ENCODE assay signal across 25 mouse cellular contexts in genomic region chr13:4048719-4049118, GRCm38 (mm10). TPM values are rescaled to one million over a fixed set of nuclear protein-coding genes. Genes with fewer than 3 reads are reported as not detected.
A peak's percentile ranks its signal among the peaks of the same experiment; 100 is the strongest.
DNase-seq lines count a peak whose midpoint lies in the region; ATAC-seq and TF ChIP-seq lines count a peak whose summit lies in the region.
"Had no signal": no experiment of that assay in that cellular context is flagged by ENCODE, and none has a peak within 500 bp of the region (broad histone marks: within the 10 kb centered on the region; RNA-seq: fewer than 3 reads in every experiment).

Gene Akr1c14 (plus strand): TSS chr13:4049011.

- ATAC-seq in liver, embryonic 14.5 days (ENCODE audit: insufficient read depth): peak; percentile 28
- ATAC-seq in liver, embryonic 11.5 days (replicated peaks; ENCODE audit: low FRiP score): no peak
- ATAC-seq in liver, embryonic 15.5 days (ENCODE audit: insufficient read depth): peak; percentile 73
- ATAC-seq: forebrain, embryonic 14.5 days; hindbrain, embryonic 16.5 days had no signal

- H3K36me3 ChIP-seq in liver, embryonic 14.5 days (replicated peaks; ENCODE audit: control insufficient read depth, insufficient read depth, low read depth): no peaks in the 10 kb centered on the region
- H3K36me3 ChIP-seq in liver, embryonic 11.5 days (ENCODE audit: control insufficient read depth, insufficient read depth, low read length): no peaks in the 10 kb centered on the region
- no peaks in the 10 kb centered on the region for H3K36me3 ChIP-seq in liver, embryonic 15.5 days (replicated peaks)
- H3K36me3 ChIP-seq: hindbrain, embryonic 10.5 days; limb, embryonic 10.5 days had no signal

- no peak within 1 kb of the TSS for H3K4me2 ChIP-seq in liver, embryonic 14.5 days (ENCODE audit: low read depth)
- no peak within 1 kb of the TSS for H3K4me2 ChIP-seq in liver, embryonic 11.5 days
- no peak within 1 kb of the TSS for H3K4me2 ChIP-seq in liver, embryonic 15.5 days
- H3K4me2 ChIP-seq: heart, embryonic 11.5 days; lung, embryonic 14.5 days had no signal

- H3K27me3 ChIP-seq in liver, embryonic 14.5 days (ENCODE audit: control insufficient read depth, insufficient read depth, low read length): no peaks in the 10 kb centered on the region
- H3K27me3 ChIP-seq in liver, embryonic 11.5 days (replicated peaks; ENCODE audit: control insufficient read depth, insufficient read depth, low read length): no peaks in the 10 kb centered on the region
- H3K27me3 ChIP-seq in liver, embryonic 15.5 days: no peaks in the 10 kb centered on the region

- peak; percentile 8 to 41 for DNase-seq in kidney, adult 8-10 months
- no peak for DNase-seq in kidney, postnatal 25 days
- DNase-seq in liver, embryonic 14.5 days (ENCODE audit: low read depth in 3 of 3, low spot score in 3 of 3): peak in 2 of 3 experiments; percentile 3 to 7
- DNase-seq in liver, embryonic 11.5 days (ENCODE audit: low spot score): no peak
- DNase-seq in gastrocnemius, adult 18-20 months (ENCODE audit: low spot score): no peak
- no peak for DNase-seq in thymus, postnatal 0 days (ENCODE audit: low spot score)
- DNase-seq: adrenal gland, adult 8-10 months; B cell, adult 2 months; cerebellum, adult 9-10 months; gastrocnemius, postnatal 10 days; lung, embryonic 14.5 days; lung, postnatal 4 days; midbrain, embryonic 14.5 days; spleen, adult 18-20 months; thymus, postnatal 14 days had no signal

- no peak within 1 kb of the TSS for H3K27ac ChIP-seq in liver, embryonic 14.5 days
- H3K27ac ChIP-seq in liver, embryonic 11.5 days (ENCODE audit: low read depth, low read length): no peak within 1 kb of the TSS
- no peak within 1 kb of the TSS for H3K27ac ChIP-seq in liver, embryonic 15.5 days (replicated peaks)
- H3K27ac ChIP-seq: hindbrain, embryonic 10.5 days; layer of hippocampus, adult 2 months; limb, embryonic 10.5 days had no signal

- H3K4me3 ChIP-seq in liver, embryonic 14.5 days (ENCODE audit: insufficient read depth in 1 of 2, low read depth in 2 of 2, low read length in 2 of 2): no peak within 1 kb of the TSS
- H3K4me3 ChIP-seq in liver, embryonic 11.5 days (ENCODE audit: low read depth, low read length): no peak within 1 kb of the TSS
- no peak within 1 kb of the TSS for H3K4me3 ChIP-seq in liver, embryonic 15.5 days (replicated peaks)
- H3K4me3 ChIP-seq: hindbrain, embryonic 10.5 days; layer of hippocampus, adult 2 months; limb, embryonic 10.5 days had no signal

- no peak for TF ChIP-seq EP300 in liver, embryonic 14.5 days (IDR thresholded peaks at IDR 0.05; ENCODE audit: low read depth)

- H3K9me3 ChIP-seq in liver, embryonic 14.5 days (ENCODE audit: control insufficient read depth, low read length): no peaks in the 10 kb centered on the region
- H3K9me3 ChIP-seq in liver, embryonic 11.5 days (ENCODE audit: control insufficient read depth, low read length): no peaks in the 10 kb centered on the region
- H3K9me3 ChIP-seq in liver, embryonic 15.5 days (replicated peaks): no peaks in the 10 kb centered on the region
- H3K9me3 ChIP-seq: hindbrain, embryonic 10.5 days; limb, embryonic 10.5 days had no signal

- 30% methylated on average over 2 of the region's 2 CpGs for WGBS in liver, embryonic 14.5 days (ENCODE audit: insufficient replicate concordance)
- WGBS in liver, embryonic 11.5 days: 56% methylated on average over 2 of the region's 2 CpGs
- 33% methylated on average over 2 of the region's 2 CpGs for WGBS in liver, embryonic 15.5 days (ENCODE audit: insufficient replicate concordance)

- TF ChIP-seq CTCF in liver, embryonic 14.5 days (IDR thresholded peaks at IDR 0.05; ENCODE audit: low read depth): no peak

- H3K9ac ChIP-seq in liver, embryonic 14.5 days (replicated peaks): no peak within 1 kb of the TSS
- H3K9ac ChIP-seq in liver, embryonic 11.5 days (ENCODE audit: low read depth, low read length): no peak within 1 kb of the TSS
- H3K9ac ChIP-seq in liver, embryonic 15.5 days: no peak within 1 kb of the TSS
- H3K9ac ChIP-seq: lung, embryonic 14.5 days had no signal

- no peaks in the 10 kb centered on the region for H3K4me1 ChIP-seq in liver, embryonic 14.5 days (replicated peaks; ENCODE audit: control insufficient read depth in 2 of 2, insufficient read depth in 2 of 2, low read length in 1 of 2)
- H3K4me1 ChIP-seq in liver, embryonic 11.5 days (replicated peaks; ENCODE audit: control insufficient read depth, insufficient read depth, low read length): no peaks in the 10 kb centered on the region
- no peaks in the 10 kb centered on the region for H3K4me1 ChIP-seq in liver, embryonic 15.5 days (replicated peaks)
- H3K4me1 ChIP-seq: hindbrain, embryonic 10.5 days; limb, embryonic 10.5 days had no signal

RNA-seq across cellular contexts. Expression of gene Akr1c14, which starts in this region (rescaled TPM):
- polyA plus RNA-seq in liver, embryonic 14.5 days (2012; rRNA removed): 0.32 and 0.56 TPM in 2 replicates
- polyA plus RNA-seq in liver, embryonic 14.5 days (2014; fragmentation: Nextera tagmentation; extraction: Ambion mirVana): 1.4 and 1.8 TPM in 2 replicates
- polyA plus RNA-seq in liver, embryonic 11.5 days (2014; fragmentation: Nextera tagmentation; extraction: Ambion mirVana): 0.51 and 0.58 TPM in 2 replicates
- 5.1 and 7.1 TPM in 2 replicates for polyA plus RNA-seq in liver, embryonic 15.5 days (2015; fragmentation: Nextera tagmentation; extraction: Ambion mirVana)
- 1 to 10 TPM; 2.3 to 2.6 TPM for total RNA-seq in gastrocnemius, adult 18-20 months (2021)
- polyA plus RNA-seq in thymus, postnatal 0 days (2015; fragmentation: Nextera tagmentation; extraction: Ambion mirVana): 1.1 and 1.6 TPM in 2 replicates
- total RNA-seq: granulocyte monocyte progenitor cell, adult 5-6 weeks; megakaryocyte-erythroid progenitor cell, adult 5-6 weeks; MEL had no signal

Comparison
In these comparisons a context has a peak if more than half of its experiments do, and no peak if none do; other contexts are left out.
1. DNase-seq: peak in kidney, adult 8-10 months (2 of 2) and liver, embryonic 14.5 days (2 of 3); none in kidney, postnatal 25 days (0 of 2), liver, embryonic 11.5 days (single experiment), gastrocnemius, adult 18-20 months (single experiment) and thymus, postnatal 0 days (single experiment).